Mouse (Mus musculus) heart, embryonic 16.5 days (tissue): ENCODE results near the gene Fcer1g. TPM values are rescaled to one million over a fixed set of nuclear protein-coding genes. Genes with fewer than 3 reads are reported as not detected.
A peak's percentile ranks its signal among the peaks of the same experiment; 100 is the strongest.

ENCODE experiments used
- ATAC-seq: fragments of 200-750 bp; cut with Nextera tagmentation; replicated peaks from 2 replicates; pipeline ENCODE4 v1.8.0; 2017; ENCODE audit warnings: moderate number of reproducible peaks; ENCODE audit not compliant: insufficient read depth, low FRiP score; ENCODE audit errors: extremely low read depth
- H3K27ac ChIP-seq: fragments of 300-500 bp; sonication (generic); 2 replicates; pipeline ENCODE4 v1.5.1; 2014; ENCODE audit warnings: mild to moderate bottlenecking, low read length, control low read depth, moderate library complexity
- H3K27me3 ChIP-seq: fragments of 300-500 bp; sonication (generic); 2 replicates; pipeline ENCODE4 v1.6.1; 2014; ENCODE audit warnings: low read length, mixed read lengths; ENCODE audit not compliant: control insufficient read depth, insufficient read depth
- H3K36me3 ChIP-seq: fragments of 300-500 bp; sonication (generic); 2 replicates; pipeline ENCODE4 v1.6.1; 2014; ENCODE audit not compliant: control insufficient read depth, insufficient read depth
- H3K4me1 ChIP-seq: fragments of 300-500 bp; sonication (generic); 2 replicates; pipeline ENCODE4 v1.6.1; 2014; ENCODE audit warnings: low read length, mixed read lengths; ENCODE audit not compliant: control insufficient read depth, insufficient read depth
- H3K4me2 ChIP-seq: fragments of 300-500 bp; sonication (generic); 2 replicates; pipeline ENCODE4 v1.6.1; 2014; ENCODE audit warnings: low read depth, mild to moderate bottlenecking, control low read depth, low read length
- H3K4me3 ChIP-seq: fragments of 300-500 bp; sonication (generic); 2 replicates; pipeline ENCODE4 v1.5.1; 2014; ENCODE audit warnings: mild to moderate bottlenecking, control low read depth, low read length
- H3K9ac ChIP-seq: fragments of 300-500 bp; sonication (generic); 2 replicates; pipeline ENCODE4 v1.6.1; 2014; ENCODE audit warnings: low read length, control low read depth
- H3K9me3 ChIP-seq: fragments of 300-500 bp; sonication (generic); replicated peaks from 2 replicates; pipeline ENCODE4 v1.6.1; 2016; ENCODE audit warnings: low read length; ENCODE audit not compliant: control insufficient read depth
- WGBS: fragments of 180-500 bp; shearing (Covaris S2); extraction: QIAGEN DNeasy Blood & Tissue Kit; methylation state at CpG from one replicate; pipeline ENCODE4 v1.1.7; 2014; 5-methylcytosine and 5-hydroxymethylcytosine counted together
- polyA plus RNA-seq: library from polyadenylated mRNA; unstranded; fragments of >200 nt; fragmentation: Nextera tagmentation; extraction: Ambion mirVana; gene quantifications from 2 replicates; pipeline ENCODE4 v1.2.1, GENCODE M21; 2015

Gene Fcer1g
- polyA plus RNA-seq, 1 experiment from 2014 or later, result 36.3 TPM

DNA sequence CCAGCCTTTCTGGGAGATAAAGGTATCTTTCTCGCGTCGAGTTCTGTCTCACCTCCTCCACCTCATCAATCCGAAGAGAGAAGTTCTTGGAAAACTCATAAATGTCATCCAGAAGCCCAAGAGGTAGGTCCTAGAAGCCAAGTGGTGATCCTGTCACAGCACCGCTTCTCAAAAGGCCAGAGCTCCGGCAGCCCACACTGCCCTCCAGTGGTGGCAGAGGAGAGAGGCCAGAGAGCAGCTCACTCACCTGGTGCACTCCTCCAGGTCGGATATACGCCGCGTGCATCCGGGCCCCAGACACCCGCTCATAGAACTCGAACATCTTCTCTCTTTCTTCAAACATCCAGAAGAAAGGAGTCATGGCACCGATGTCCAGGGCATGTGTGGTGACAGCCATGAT is 4.3 kb upstream of the Fcer1g start:
- Histone ChIP-seq H3K27me3 (no peaks in the 10 kb centered on the region), H3K9ac (no peak overlapping the region), H3K4me1 (peaks cover 8% of the 10 kb centered on the region), H3K36me3 (peaks cover 71% of the 10 kb centered on the region), H3K9me3 (no peaks in the 10 kb centered on the region), H3K4me3 (no peak overlapping the region), H3K4me2 (no peak overlapping the region), H3K27ac (no peak overlapping the region)
- WGBS, result 77% methylated on average over 14 of the region's 14 CpGs
- ATAC-seq, result no peak

DNA sequence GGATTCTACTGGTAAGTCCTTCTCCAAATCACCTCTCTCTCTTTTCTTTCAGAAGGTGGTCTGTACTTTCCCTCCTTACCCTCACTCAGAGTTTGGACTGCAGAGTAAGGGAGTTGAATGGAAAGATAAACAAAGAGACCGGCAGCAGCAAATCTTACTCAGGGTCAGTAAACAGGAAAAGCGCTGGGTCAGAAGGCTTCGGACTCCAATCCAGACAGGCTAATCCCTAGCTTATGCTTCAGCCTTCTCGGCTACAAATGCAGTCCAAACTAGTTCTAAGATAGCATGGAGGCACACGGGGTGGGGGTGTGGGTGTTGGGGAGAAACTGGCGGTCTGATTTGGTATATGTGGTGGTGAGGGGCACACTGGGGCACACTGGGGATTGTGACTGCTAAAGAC is 3.3 kb upstream of the Fcer1g start:
- ATAC-seq, result no peak
- 74% methylated on average over 6 of the region's 6 CpGs for WGBS
- H3K27me3 ChIP-seq, result no peaks in the 10 kb centered on the region

DNA sequence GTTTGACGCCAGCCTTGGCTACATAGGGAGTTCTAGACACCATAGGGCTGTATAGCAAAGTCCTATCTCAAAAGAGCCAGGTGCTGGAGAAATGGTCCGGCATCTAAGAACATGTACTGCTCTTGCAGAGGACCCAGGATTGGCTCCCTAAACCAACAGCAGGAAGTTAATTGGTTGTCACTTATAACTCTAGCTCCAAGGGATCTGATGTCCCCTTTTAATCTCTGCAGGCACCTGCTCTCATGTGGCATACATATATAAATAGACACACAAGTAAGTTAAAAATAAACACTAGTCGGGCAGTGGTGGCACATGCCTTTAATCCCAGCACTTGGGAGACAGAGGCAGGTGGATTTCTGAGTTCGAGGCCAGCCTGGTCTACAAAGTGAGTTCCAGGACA is 1.6 kb upstream of the Fcer1g start:
- peaks cover 54% of the 10 kb centered on the region for H3K36me3 ChIP-seq
- peak overlapping the region; percentile 61; the same call in 1 of the 2 replicates for H3K27ac ChIP-seq
- H3K9ac ChIP-seq, result no peak overlapping the region
- no peaks in the 10 kb centered on the region for H3K9me3 ChIP-seq
- H3K4me3 ChIP-seq, result no peak overlapping the region
- H3K27me3 ChIP-seq, result no peaks in the 10 kb centered on the region
- H3K4me1 ChIP-seq, result peaks cover 8% of the 10 kb centered on the region
- WGBS, result 45% methylated on average over 4 of the region's 4 CpGs
- H3K4me2 ChIP-seq, result no peak overlapping the region
- 0 out of 2 replicates have a peak, but pooled peaks have one; percentile 15 for ATAC-seq

More for the DNA sequence above, 3.3 kb upstream of the Fcer1g start:
- Histone ChIP-seq H3K27ac (no peak overlapping the region), H3K9ac (no peak overlapping the region), H3K36me3 (peaks cover 61% of the 10 kb centered on the region), H3K4me2 (no peak overlapping the region), H3K9me3 (no peaks in the 10 kb centered on the region), H3K4me3 (no peak overlapping the region), H3K4me1 (peaks cover 8% of the 10 kb centered on the region)

DNA sequence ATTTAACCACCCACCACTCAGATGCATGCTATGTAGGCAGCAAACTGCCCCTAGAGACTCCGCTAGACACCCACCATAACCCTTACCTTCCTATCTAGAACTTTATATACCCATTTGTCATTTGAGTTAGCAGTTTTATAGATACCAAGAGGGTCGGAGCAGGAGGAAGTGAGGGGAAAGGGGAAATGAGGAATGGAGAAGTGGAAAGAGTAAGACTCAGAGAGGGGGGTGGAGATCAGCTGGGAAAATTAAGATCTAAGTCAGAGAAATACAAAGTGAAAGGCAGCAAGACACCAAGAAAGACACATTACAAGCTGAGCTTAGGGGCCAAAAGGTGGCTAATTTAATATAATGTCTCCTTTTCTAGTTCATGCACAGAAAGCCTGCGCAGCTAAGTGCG is 373 bp upstream of the Fcer1g start:
- 93% methylated on average over 4 of the region's 4 CpGs for WGBS
- Histone ChIP-seq H3K9ac (no peak overlapping the region), H3K9me3 (no peaks in the 10 kb centered on the region), H3K27ac (0 out of 2 replicates have a peak overlapping the region, but pooled peaks have one; percentile 11), H3K27me3 (no peaks in the 10 kb centered on the region), H3K4me1 (peaks cover 8% of the 10 kb centered on the region), H3K36me3 (peaks cover 52% of the 10 kb centered on the region), H3K4me3 (no peak overlapping the region), H3K4me2 (no peak overlapping the region)
- ATAC-seq, result no peak

DNA sequence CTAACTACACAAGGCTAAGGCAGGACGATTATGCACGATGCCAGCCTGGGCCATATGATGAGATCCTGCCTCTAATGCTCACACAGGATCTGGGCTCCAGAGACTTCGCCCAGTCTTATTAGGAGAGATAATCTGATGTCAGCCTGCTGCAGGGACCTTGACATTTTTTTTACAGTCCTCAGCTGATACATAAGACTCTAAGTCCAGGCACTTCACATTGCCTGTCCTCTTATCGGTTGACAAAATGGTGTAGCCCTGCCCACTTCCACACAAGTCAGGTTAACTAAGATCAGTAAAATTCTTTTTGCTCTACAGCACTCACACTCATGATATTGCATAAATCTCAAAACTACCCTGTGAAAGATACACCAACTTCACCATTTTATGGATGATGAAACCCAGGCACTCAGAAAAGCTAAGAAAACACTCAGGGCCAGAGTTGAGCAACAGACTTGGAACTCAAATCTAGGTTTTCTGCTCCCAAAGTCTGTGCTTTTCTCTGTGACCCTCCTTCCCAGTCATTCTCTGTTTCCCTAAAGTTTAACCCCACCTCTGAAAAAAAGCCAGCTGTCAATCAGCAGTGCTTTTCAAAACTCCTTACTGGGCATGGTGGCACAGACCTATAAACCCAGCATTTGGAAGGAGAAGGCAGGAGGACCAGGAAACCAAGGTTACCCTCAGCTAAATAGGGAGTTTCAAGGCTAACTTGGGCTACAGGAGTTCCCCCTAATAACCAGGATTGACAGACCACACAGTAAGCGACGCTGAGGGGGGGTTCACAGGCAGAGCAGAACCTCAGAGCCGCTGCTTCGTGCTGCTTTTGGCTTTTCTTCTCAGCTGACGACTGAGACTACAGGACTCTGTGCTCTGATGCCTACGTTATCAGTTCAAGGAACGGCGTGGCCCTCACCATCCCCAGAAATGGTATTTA is 1.1 kb downstream of the Fcer1g start:
- no peak overlapping the region for H3K4me3 ChIP-seq

DNA sequence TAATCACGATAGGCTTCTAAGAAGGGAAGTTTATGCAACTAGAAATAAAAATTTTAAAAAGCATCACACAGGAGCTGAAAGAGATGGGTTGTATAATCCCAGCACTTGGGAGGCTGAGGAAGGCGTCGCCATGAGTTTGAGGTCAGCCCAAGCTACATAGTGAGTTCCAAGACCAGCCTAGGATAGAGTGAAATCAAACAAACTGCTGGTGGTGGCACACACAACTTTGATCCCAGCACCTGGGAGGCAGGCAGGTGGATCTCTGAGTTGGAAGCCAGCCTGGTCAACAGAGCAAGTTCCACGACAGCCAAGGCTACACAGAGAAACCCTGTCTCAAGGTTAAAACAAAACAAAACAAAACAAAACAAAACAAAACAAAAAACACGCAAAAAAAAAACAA is 1.8 kb downstream of the Fcer1g start:
- H3K4me1 ChIP-seq, result peaks cover 8% of the 10 kb centered on the region
- no peak for ATAC-seq
- H3K9ac ChIP-seq, result no peak overlapping the region
- no peak overlapping the region for H3K27ac ChIP-seq
- WGBS, result 80% methylated on average over 5 of the region's 5 CpGs
- no peak overlapping the region for H3K4me2 ChIP-seq
- H3K36me3 ChIP-seq, result peaks cover 33% of the 10 kb centered on the region
- H3K4me3 ChIP-seq, result no peak overlapping the region
- no peaks in the 10 kb centered on the region for H3K9me3 ChIP-seq
- H3K27me3 ChIP-seq, result no peaks in the 10 kb centered on the region

More for the DNA sequence above, 1.1 kb downstream of the Fcer1g start:
- H3K4me2 ChIP-seq, result no peak overlapping the region
- H3K4me1 ChIP-seq, result peaks cover 8% of the 10 kb centered on the region
- H3K9me3 ChIP-seq, result no peaks in the 10 kb centered on the region
- H3K9ac ChIP-seq, result no peak overlapping the region
- peaks cover 40% of the 10 kb centered on the region for H3K36me3 ChIP-seq
- H3K27me3 ChIP-seq, result no peaks in the 10 kb centered on the region
- no peak for ATAC-seq
- 57% methylated on average over 12 of the region's 12 CpGs for WGBS
- H3K27ac ChIP-seq, result peak overlapping the region; percentile 9; the same call in 1 of the 2 replicates

DNA sequence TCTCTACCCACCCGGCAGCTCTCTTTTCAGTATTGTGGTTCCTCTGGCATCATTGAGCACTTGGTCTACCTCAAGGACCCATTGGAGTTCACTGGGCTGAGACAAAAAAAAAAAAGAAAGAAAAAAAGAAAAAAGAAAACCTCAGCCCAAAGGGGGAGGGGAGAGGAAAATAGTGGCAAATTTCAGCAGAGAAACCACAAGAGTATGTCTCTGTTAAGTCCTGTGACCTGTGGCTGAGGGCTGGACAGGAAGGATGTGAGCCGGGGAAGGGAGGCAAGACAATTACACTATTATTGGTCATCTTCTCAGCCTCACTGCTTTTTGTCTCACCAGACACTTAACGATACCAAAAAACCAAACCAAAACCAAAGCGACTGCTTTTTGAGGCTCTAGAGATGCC is 2.3 kb downstream of the Fcer1g start:
- Histone ChIP-seq H3K9ac (no peak overlapping the region), H3K36me3 (peaks cover 28% of the 10 kb centered on the region)
- 63% methylated on average over 4 of the region's 4 CpGs for WGBS

DNA sequence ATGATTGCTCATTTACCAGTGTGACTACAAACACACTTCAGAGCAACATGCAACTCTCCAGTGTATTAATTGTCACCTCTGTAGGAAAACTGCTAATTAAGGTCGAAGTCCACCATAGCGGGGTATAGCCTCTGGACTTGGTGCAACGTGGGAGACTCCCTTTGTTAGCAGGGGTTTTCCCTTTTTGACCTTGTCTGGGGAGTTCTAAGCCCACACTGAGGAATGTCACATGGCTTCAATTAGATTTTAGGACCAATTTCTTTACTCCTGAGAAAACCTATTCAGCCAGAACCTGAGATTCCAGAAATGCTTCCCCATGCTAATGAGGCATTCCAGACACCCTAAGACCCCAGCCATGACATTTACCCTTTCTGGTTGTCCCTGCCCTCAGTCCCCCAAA is 4.0 kb downstream of the Fcer1g start:
- Histone ChIP-seq H3K9ac (no peak overlapping the region), H3K36me3 (peaks cover 13% of the 10 kb centered on the region), H3K27ac (no peak overlapping the region), H3K4me3 (no peak overlapping the region), H3K27me3 (no peaks in the 10 kb centered on the region), H3K4me1 (no peaks in the 10 kb centered on the region), H3K9me3 (no peaks in the 10 kb centered on the region), H3K4me2 (no peak overlapping the region)
- no peak for ATAC-seq
- 79% methylated on average over 3 of the region's 3 CpGs for WGBS

More for the DNA sequence above, 2.3 kb downstream of the Fcer1g start:
- Histone ChIP-seq H3K27me3 (no peaks in the 10 kb centered on the region), H3K27ac (no peak overlapping the region), H3K4me2 (no peak overlapping the region), H3K9me3 (no peaks in the 10 kb centered on the region), H3K4me3 (no peak overlapping the region), H3K4me1 (peaks cover 8% of the 10 kb centered on the region)
- ATAC-seq, result no peak

DNA sequence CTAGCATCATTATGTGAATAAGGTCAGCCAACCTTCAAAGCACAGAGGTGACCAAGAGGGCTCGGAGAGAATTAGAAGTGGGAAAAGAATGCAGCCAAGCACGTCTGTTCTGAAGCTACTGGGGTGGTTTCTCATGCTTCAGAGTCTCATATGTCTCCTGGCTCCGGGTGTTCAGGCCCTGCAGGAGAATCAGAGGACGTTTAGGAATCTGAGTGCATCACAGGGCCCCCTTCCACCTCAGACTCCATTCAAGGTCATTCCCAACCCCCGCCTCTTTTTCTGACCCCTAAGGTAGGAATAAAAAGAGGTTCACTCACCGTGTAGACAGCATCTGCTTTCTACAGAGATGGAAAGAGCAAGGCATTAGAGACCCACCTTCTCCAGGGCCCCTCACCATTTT is 4.4 kb downstream of the Fcer1g start:
- WGBS, result 59% methylated on average over 6 of the region's 6 CpGs
- H3K4me3 ChIP-seq, result no peak overlapping the region
- H3K9ac ChIP-seq, result no peak overlapping the region
- H3K9me3 ChIP-seq, result no peaks in the 10 kb centered on the region
- no peaks in the 10 kb centered on the region for H3K27me3 ChIP-seq
- H3K27ac ChIP-seq, result no peak overlapping the region
- H3K4me2 ChIP-seq, result no peak overlapping the region
- ATAC-seq, result no peak
- H3K36me3 ChIP-seq, result peaks cover 8% of the 10 kb centered on the region
- H3K4me1 ChIP-seq, result no peaks in the 10 kb centered on the region
